Mouse (Mus musculus) ES-Bruce4 (cell line): ENCODE measurements around the gene Uspl1.

Experiments used
- CTCF ChIP-seq: IDR thresholded peaks from one replicate; pipeline ENCODE4 v1.8.1; 2011; ENCODE audit warnings: low read depth, low read length
- EP300 ChIP-seq: IDR thresholded peaks from 2 replicates; pipeline ENCODE4 v1.6.1; 2011; ENCODE audit warnings: low read depth, low read length; ENCODE audit not compliant: insufficient read depth
- POLR2A ChIP-seq: IDR thresholded peaks from one replicate; pipeline ENCODE4 v1.8.1; 2011; ENCODE audit warnings: low read length; ENCODE audit not compliant: insufficient read depth

DNA sequence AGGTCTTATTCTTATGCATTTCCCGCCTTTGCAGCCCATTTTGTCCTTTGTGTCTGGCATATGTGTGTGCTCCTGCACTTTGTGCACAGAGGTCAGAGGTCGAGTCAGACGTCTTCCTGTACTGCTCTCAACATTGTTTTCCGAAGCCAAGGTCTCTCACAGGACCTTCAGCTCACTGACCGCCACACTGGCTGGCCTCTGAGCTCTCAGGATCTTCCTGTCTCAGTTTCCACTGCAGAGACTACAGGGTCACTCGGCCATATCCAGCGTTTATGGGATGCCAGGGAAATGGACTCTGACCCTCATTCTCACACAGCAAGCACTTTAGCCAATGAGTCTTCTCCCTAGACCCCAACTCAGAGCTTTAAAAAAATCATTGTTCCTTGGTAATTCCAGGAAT lies 19.3 kb upstream of the Uspl1 start:
- TF ChIP-seq POLR2A (no peak), CTCF (no peak), EP300 (no peak)
